Mouse (Mus musculus) urinary bladder, adult 2 months (tissue): ENCODE results near the gene Inpp4a. TPM values are rescaled to one million over a fixed set of nuclear protein-coding genes. Genes with fewer than 3 reads are reported as not detected.

Experiments
- DNase-seq: peaks from one replicate; pipeline ENCODE4 v3.0.0; 2022; ENCODE audit warnings: low spot score
- polyA plus RNA-seq: library from polyadenylated mRNA; depleted of rRNA; stranded (reverse); fragments of >200 nt; gene quantifications from 2 replicates; pipeline ENCODE4 v1.2.3, GENCODE M21; 2012; rRNA removed

Inpp4a gene
- polyA plus RNA-seq, 1 experiment, result 27.8 TPM

DNA sequence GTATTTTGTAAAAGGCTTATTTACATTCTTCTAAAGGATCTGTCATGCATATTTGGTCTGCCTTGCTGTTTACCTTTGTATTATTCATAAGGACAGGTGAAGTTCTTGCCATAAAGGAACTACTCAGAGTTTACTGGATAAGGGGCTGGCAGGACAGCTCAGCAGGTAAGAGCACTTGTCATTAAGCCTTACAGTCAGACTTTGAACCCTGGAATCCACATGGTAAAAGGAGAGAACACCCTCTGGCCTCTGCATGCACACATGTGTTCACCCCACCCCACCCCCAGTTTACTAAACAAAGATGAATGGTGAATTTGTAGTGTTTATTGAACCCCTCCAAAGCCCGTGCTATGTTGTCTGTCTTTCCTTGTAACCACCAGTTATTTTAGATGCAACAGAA, 115.7 kb downstream of the Inpp4a start:
- DNase-seq, result no peak

DNA sequence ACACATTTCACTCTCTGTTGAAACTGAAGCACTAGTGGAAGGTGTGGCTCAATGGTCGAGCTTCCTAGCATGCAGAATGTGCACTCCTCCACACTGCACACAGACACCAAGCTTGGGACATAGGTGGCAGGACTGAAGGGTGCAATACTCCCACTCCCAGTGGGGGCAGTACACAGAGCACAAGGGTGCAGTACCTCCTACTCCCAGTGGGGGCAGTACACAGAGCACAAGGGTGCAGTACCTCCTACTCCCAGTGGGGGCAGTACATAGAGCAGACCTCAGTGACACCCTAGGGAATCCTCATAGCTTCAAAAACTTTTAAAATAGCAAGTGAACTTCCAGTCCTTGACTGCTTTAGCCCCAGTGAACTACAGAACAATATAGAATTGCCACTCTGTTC, 119.8 kb downstream of the Inpp4a start:
- DNase-seq, result no peak

DNA sequence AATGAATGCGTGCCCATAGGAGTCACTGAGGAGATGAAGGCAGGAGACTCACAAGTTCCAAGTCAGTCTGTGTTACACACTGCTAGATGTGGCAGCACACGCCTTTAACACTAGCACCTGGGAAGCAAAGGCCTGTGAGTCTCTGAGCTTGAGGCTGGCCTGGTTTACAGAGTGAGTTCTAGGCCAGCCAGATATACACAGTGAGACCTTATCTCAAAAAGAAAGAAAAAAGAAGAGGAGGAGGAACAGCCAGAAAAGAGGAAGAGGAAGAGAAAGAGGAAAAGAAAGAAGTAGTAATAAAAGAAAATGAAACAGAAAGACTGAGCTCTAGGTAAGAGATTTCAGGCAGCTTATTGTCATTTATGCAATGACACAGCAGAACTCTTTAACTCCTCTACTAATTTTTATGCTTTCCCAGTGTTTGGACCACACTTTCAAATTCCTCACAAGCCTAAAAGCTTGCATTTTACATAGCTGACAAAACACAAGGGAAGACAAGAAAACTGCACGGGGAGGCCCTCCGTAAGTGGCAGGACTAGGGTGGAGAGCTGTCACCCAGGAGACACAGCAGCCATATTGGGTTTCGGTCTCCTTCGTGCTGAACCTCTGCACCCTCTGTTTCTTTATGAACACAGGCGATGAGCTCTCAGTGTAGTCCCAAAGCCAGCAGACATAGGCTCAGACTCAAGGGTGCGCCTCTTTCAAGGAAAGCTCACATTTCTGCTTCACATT, 127.6 kb downstream of the Inpp4a start:
- DNase-seq, result no peak

- no peak for DNase-seq
Observed at GRCm38 (mm10) chr1:37428911-37429310, 129.2 kb downstream of the Inpp4a start.

GRCm38 (mm10) chr1:37429366-37430296, 130.0 kb downstream of the Inpp4a start, which contains the start of the genes Coa5 and Unc50:
Gene Coa5 (minus strand): TSS chr1:37430103.
Gene Unc50 (plus strand): TSS chr1:37430139.
- DNase-seq, result peak; percentile 88

DNA sequence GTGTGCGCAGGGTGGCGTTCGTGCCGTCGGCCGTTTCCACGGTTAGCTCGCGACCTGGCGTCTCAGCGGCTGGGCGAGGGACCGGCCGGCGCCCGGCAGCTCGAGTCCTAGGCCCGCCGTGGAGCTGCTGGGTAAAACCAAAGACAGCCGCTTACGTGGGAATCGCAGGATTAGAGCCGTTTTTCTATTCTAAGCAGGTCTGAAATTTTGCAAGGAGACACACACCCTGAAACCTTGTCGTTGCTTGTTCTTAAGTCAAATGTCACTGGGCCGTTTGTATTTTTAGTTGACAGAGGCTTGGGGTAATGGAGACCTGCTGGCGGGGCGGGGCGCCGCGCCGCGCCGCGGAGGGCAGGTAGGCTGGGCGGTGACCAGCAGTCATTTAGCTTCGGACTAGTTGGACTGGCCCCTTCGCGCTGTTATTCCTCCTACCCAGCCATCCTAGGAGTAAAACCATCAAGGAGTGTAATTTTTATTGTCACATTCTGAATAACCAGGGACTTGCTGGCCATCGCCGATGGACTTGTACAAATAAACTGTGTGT, 130.7 kb downstream of the Inpp4a start:
- DNase-seq, result no peak

GRCm38 (mm10) chr1:37436419-37436818, 136.8 kb downstream of the Inpp4a start:
- no peak for DNase-seq

GRCm38 (mm10) chr1:37442848-37443835, 143.5 kb downstream of the Inpp4a start:
- DNase-seq, result no peak

- DNase-seq, result no peak
Observed at GRCm38 (mm10) chr1:37448361-37449095, 148.9 kb downstream of the Inpp4a start.

DNA sequence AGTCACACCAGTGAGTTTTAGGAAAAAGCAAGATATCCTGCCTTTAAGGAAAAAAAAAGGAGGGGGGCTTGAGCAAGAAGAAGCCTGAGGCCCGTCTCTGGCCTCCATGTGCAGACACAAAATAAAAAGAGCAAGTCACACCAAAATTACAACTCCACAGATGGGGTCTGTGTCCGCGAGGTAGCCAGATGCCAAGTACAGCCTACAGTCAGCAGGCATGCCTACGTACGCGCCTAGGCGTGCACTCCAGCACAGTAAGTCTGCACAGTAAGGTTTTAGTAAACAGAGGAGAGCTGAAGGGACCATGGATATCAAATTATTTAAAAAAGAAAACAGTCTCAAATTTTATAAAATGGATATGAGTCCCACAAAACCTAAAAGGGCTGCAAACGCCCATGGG, 151.6 kb downstream of the Inpp4a start:
- DNase-seq, result no peak

DNA sequence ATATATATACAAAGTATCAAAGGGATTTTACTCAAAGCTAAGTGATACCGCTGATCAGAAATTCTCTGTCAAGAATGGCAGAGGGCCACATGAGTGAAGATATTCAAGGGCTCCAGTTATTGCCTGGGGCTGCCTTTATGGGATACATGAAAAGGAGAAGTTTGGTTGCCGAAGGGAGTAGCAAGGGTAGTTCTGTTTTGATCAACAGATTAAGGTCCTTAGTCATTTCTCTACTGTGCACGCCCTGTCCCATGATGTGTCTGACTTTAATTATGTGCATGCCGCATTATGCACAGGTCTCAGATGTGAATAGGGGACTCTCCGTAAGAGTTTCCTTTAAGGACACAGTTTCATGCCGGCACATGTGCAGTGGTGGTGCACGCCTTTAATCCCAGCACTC, 157.9 kb downstream of the Inpp4a start:
- no peak for DNase-seq

Other genes with a start within 250 kb of the Inpp4a start
- not detected in 2 replicates for gene Cnga3, start 85.4 kb upstream of the Inpp4a start, polyA plus RNA-seq
- 51.5 and 60.7 TPM in 2 replicates for gene Coa5, start 130.2 kb downstream of the Inpp4a start, polyA plus RNA-seq
- gene Unc50, start 130.3 kb downstream of the Inpp4a start, polyA plus RNA-seq, result 75.2 and 112 TPM in 2 replicates
- gene Mgat4a, start 241.2 kb downstream of the Inpp4a start, polyA plus RNA-seq, result 33.1 and 33.4 TPM in 2 replicates